Mouse (Mus musculus): Measurements from ENCODE around the gene Efna3. TPM values are rescaled to one million over a fixed set of nuclear protein-coding genes. Genes with fewer than 3 reads are reported as not detected.

The Efna3 gene
- total RNA-seq, 2 experiments from 2014 or later, result 0.84 to 1.6 TPM

DNA sequence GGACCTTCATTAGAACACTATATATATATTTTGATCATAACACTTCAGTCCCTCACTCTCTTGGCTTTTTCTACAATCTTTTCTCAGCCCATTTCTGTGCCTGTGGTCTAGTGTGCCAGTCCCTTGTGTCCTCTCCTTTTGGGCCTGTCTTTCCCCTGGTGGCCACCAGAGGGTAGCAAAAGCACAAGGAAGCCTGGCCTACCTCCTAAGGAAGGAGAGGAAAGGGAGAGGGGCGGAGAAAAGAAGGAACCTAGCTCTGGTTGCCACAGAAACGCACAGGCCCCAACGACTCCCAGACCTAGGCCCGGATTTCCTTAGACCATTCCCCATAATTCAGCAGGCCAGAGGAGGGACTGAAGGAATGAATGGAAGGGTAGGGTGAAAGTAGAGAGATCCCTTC lies 5.9 kb downstream of the Efna3 start:
- DNase-seq (ENCODE audit: low spot score in 2 of 2), result peak in 1 of 2 experiments; percentile 75

GRCm38 (mm10) chr3:89315930-89316831 lies 6.6 kb downstream of the Efna3 start:
- no peak for DNase-seq (ENCODE audit: low spot score in 2 of 2)

DNA sequence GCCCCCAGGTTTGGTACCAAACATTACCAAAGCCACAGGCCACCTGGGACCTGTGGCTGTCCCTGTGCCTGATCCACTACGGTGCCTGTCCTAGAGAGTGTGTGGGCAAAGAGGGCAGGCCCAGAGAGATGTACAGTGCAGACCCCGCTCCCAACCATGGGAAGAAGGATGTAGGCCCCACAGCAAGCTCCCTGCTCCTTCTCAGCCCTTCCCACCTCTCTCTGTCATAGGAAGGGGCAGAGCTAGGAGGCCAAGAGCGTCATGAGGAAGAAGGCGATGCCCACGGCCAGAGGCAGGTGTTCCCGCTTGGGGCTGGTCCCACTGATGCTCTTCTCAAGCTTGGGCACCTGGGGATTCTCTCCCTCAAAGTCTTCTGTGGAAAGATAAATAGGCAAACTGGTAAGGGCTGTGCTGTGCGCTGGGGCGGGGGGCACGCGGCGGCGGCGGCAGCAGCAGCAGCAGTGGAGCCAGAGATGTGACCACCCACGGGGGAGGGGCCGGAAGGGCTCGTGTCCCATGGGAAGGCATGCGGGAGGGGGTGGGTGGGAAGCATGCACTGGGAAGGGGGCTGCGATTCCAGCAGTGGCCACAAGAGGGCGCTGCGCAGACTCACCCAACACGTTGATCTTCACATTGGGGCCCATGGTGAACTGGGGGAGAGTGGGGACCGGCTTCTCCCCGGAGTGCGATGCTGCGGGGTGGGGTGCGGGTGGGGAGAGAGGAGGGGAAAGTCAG lies 7.4 kb downstream of the Efna3 start:
- peak; percentile 54 to 65 for DNase-seq (ENCODE audit: low spot score in 2 of 2)

DNA sequence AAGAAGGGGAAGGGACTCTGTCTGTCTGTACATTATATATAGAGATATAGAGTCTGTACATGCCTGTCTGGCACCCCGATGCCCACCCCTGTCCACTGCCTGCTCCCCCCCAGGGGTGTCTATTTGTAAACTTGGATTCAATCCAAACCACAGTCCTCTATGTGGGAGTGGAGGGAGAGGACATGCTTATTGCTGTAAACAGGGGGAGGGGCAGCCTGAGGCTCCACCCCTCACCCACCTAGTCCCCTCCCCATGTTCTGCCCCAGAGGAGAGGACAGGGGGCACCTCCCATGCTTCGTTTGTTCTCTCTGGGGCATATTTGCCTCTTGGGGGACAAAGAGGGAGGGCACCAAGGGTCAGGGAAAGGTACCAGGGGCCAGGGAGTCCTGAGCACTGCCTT lies 8.0 kb downstream of the Efna3 start:
- DNase-seq (ENCODE audit: low spot score in 2 of 2), result no peak

DNA sequence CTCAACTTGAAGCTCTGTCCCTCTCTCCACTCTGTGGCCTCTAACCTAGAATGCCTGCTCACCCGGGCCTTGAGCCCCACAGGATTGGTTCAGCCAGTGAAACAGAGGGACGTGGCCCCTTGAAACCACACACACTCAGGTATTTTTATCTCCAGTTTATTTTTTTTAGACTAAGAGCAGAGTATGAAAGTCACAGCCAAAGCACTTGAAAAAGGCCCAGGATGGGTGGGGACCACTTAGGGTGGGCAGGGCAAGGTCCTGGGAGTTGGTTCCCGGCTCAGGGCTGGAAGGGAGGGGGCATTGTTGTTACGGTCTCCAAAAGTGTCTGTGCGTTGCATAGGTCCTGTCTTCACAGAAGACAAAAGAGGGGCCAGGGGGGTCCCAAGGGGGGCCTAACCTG lies 8.4 kb downstream of the Efna3 start:
- no peak for DNase-seq (ENCODE audit: low spot score in 2 of 2)

DNA sequence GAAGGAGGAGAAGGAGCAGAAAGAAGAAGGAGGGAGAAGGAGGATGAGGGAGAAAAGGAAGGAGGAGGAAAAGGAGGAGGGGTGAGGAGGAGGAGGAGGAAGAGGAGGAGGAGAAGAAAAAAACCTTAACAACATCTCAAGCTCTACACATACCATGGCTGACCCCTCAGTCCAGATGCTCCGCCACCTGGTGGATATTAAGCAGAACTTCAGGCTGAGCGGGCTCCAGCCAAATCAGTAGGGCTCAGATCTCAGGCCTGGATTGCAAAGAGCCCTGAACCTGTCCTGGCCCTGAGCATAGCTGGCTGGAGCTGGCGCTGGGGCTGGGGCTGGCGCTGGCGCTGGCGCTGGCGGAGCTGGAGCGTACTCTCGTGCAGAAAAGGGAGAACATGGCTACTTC lies 14.7 kb downstream of the Efna3 start:
- peak in 1 of 2 experiments; percentile 39 for DNase-seq (ENCODE audit: low spot score in 2 of 2)

GRCm38 (mm10) chr3:89305551-89306325 lies 17.0 kb downstream of the Efna3 start:
- DNase-seq (ENCODE audit: low spot score in 2 of 2), result no peak

- DNase-seq (ENCODE audit: low spot score in 2 of 2), result no peak
Measured at GRCm38 (mm10) chr3:89305105-89305504, 17.7 kb downstream of the Efna3 start.

GRCm38 (mm10) chr3:89304440-89304839 lies 18.3 kb downstream of the Efna3 start:
- DNase-seq (ENCODE audit: low spot score in 2 of 2), result no peak

GRCm38 (mm10) chr3:89300514-89300913 lies 22.3 kb downstream of the Efna3 start:
- DNase-seq (ENCODE audit: low spot score in 2 of 2), result no peak

DNA sequence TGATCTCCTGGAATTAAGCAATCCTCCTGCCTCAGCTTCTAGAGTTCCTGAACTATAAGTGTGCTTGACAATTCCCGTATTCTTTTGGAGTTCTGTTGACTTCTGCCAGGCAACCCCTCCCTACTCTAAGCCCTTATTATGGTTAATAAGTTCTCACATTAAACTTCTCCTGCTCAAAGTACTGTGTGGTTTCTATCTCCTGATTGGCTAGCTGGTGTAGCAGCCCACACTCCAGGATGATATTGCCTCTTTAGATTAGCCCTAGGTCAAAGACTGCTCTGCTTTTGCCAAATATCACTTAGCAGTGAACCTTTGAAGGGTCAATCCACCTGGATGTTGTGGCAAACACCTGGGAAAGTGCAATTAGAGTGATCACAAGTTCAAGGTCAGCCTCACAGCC lies 22.7 kb downstream of the Efna3 start:
- no peak for DNase-seq (ENCODE audit: low spot score in 2 of 2)

- no peak for DNase-seq (ENCODE audit: low spot score in 2 of 2)
Measured at GRCm38 (mm10) chr3:89299499-89299898, 23.3 kb downstream of the Efna3 start.

GRCm38 (mm10) chr3:89298908-89299307 lies 23.9 kb downstream of the Efna3 start:
- DNase-seq (ENCODE audit: low spot score in 2 of 2), result no peak

GRCm38 (mm10) chr3:89296761-89297396 lies 25.9 kb downstream of the Efna3 start:
- DNase-seq (ENCODE audit: low spot score in 2 of 2), result no peak

DNA sequence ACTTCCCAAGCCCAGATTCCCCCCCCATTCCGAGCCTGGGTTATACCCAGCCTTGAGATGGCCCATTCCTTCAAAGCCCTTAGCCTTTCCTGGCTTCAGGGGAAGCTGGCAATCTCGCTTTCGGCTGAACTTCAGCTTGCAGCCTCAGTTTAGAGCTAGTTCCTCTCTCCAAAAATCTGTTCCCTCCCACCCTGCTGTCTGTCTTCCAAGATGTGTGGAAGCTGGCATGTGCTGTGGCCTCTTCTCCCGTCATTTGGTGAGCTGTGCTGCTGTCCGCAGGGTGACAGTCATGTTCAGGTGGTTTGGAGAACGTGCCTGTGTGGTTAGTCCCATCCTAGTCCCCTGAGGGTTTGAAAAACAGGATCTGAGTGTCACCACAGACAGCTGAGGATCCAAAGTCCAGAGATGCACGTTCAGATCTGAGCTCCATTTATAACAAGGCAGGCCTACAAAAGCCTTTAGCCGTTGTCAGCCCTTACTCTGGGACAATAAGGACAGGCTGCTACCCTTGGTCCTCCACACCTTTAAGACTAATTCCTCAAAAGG lies 27.0 kb downstream of the Efna3 start:
- DNase-seq (ENCODE audit: low spot score in 2 of 2), result no peak

DNA sequence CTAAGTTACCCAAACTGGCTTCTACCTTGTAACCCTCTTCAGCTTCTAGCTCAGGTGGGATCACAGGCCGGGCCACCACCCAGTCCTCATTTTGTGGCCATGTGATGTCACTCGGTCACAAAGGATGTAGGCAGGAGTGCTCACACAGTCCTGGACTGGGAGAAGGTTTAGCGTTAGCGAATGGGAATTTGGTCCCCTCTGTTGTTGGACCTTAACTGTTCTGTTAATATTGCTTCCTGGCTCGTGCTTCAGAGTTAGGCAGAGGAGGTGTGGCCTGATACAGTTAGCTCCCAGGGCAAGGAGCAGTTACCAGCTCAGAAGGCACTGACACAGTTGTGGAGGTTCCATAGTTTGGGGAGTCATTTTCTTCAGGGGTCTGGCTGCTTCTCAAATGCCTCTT lies 28.6 kb downstream of the Efna3 start:
- no peak for DNase-seq (ENCODE audit: low spot score in 2 of 2)

DNA sequence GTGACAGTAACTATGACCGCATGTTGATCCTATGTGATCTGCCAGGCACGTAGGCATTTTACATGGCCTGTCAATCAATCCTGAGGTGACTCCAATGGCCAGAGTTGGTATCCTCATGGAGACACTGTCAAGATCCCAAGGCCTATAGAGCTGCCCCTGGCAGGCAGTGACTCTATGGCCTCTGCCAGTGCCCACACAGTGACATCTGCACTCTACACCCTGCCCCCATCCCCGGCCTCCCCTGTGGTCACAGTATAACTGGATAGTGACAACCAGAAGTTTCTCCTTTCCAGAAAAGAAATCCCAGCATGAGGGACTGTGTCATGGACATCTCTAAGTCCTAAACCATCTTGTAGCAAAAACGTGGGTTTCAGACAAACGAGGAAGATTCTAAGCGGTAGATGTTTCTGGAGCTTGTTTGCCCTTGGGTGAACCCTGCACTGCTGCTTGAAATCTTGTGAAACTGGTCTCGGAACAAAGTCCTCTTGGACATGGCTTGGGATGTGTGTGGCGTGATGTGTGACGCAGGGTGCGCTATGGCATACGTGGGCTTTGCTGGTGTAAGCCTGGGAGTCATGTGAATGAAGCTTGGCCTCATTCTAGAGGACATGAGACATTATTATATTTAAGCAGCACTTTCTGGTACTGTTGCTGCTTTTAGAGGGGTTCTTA lies 29.4 kb downstream of the Efna3 start:
- DNase-seq (ENCODE audit: low spot score in 2 of 2), result no peak

DNA sequence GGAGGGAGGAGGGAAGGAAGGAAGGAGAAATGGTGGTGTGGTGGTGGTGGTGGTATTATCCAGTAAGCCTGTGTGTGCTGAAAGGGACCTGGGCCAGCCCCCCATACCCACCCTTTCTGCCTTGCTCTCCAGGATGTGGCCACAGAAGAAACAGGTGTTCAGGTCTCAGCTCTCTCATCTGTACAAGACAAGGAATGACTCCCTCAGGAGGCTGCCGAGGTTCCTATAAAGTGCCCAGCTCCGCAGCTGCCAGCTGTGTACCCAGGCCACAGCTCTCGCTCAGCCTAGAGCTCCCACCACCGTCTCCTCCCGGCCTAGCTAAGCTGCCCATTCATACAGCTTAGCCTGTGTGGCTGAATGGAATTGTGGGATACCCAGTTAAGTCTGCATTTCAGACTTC lies 30.5 kb downstream of the Efna3 start:
- no peak for DNase-seq (ENCODE audit: low spot score in 2 of 2)

GRCm38 (mm10) chr3:89291874-89292273 lies 30.9 kb downstream of the Efna3 start:
- no peak for DNase-seq (ENCODE audit: low spot score in 2 of 2)

GRCm38 (mm10) chr3:89288503-89288928 lies 34.2 kb downstream of the Efna3 start:
- no peak for DNase-seq (ENCODE audit: low spot score in 2 of 2)
